Mouse (Mus musculus) heart, embryonic 14.5 days (tissue): ENCODE results near the gene Timm23. TPM values are rescaled to one million over a fixed set of nuclear protein-coding genes. Genes with fewer than 3 reads are reported as not detected.

Experiments used
- ATAC-seq: fragments of 200-750 bp; cut with Nextera tagmentation; 2 replicates; pipeline ENCODE4 v1.8.0; 2017; ENCODE audit warnings: low read depth, moderate TSS enrichment; ENCODE audit not compliant: insufficient number of reproducible peaks, insufficient read depth, low FRiP score
- H3K27ac ChIP-seq, 2 experiments: fragments of 200-500 bp in 1 of 2; fragments of 300-500 bp in 1 of 2; sonication (generic) in 1 of 2; replicated peaks in 1 of 2; 2 replicates each; pipeline ENCODE4 v1.5.1; 2012 to 2014; ENCODE audit warnings: low read depth in 2 of 2, low read length in 2 of 2, control low read depth in 1 of 2, mild to moderate bottlenecking in 1 of 2, mixed read lengths in 1 of 2; ENCODE audit not compliant: control insufficient read depth in 1 of 2, insufficient read depth in 1 of 2
- H3K27me3 ChIP-seq: fragments of 300-500 bp; sonication (generic); 2 replicates; pipeline ENCODE4 v1.6.1; 2014; ENCODE audit warnings: mild to moderate bottlenecking, low read length, control low read depth; ENCODE audit not compliant: control insufficient read depth, insufficient read depth
- H3K36me3 ChIP-seq: fragments of 300-500 bp; sonication (generic); 2 replicates; pipeline ENCODE4 v1.6.1; 2014; ENCODE audit warnings: mild to moderate bottlenecking, control low read depth, low read length, mixed read lengths; ENCODE audit not compliant: control insufficient read depth, insufficient read depth
- H3K4me1 ChIP-seq, 2 experiments: fragments of 200-500 bp in 1 of 2; fragments of 300-500 bp in 1 of 2; sonication (generic) in 1 of 2; 2 replicates each; pipeline ENCODE4 v1.6.1; 2012 to 2014; ENCODE audit warnings: low read length in 2 of 2, control low read depth in 1 of 2, mixed read lengths in 1 of 2; ENCODE audit not compliant: control insufficient read depth in 2 of 2, insufficient read depth in 2 of 2
- H3K4me2 ChIP-seq: fragments of 300-500 bp; sonication (generic); 2 replicates; pipeline ENCODE4 v1.6.1; 2014; ENCODE audit warnings: mild to moderate bottlenecking, low read length
- H3K4me3 ChIP-seq, 2 experiments: fragments of 200-500 bp in 1 of 2; fragments of 300-500 bp in 1 of 2; sonication (generic) in 1 of 2; 2 replicates each; pipeline ENCODE4 v1.5.1; 2012 to 2014; ENCODE audit warnings: low read length in 2 of 2, mild to moderate bottlenecking in 2 of 2, control low read depth in 1 of 2, low read depth in 1 of 2, moderate library complexity in 1 of 2; ENCODE audit not compliant: control insufficient read depth in 1 of 2, insufficient read depth in 1 of 2
- H3K9ac ChIP-seq: fragments of 300-500 bp; sonication (generic); 2 replicates; pipeline ENCODE4 v1.6.1; 2014; ENCODE audit warnings: mild to moderate bottlenecking, low read length
- H3K9me3 ChIP-seq: fragments of 300-500 bp; sonication (generic); 2 replicates; pipeline ENCODE4 v1.6.1; 2016; ENCODE audit warnings: low read length, control low read depth; ENCODE audit not compliant: control insufficient read depth
- WGBS: fragments of 180-500 bp; shearing (Covaris S2); extraction: QIAGEN DNeasy Blood & Tissue Kit; methylation state at CpG from one replicate; pipeline ENCODE4 v1.1.7; 2014; 5-methylcytosine and 5-hydroxymethylcytosine counted together
- polyA plus RNA-seq: library from polyadenylated mRNA; unstranded; fragments of >200 nt; fragmentation: Nextera tagmentation; extraction: Ambion mirVana; gene quantifications from 2 replicates; pipeline ENCODE4 v1.2.1, GENCODE M21; 2014

Timm23 gene
- polyA plus RNA-seq, 1 experiment from 2014 or later, result 317 TPM

GRCm38 (mm10) chr14:32164173-32165051 is 37.3 kb downstream of the Timm23 start:
- peaks cover 6 to 33% of the 10 kb centered on the region in 2 experiments for H3K4me1 ChIP-seq
- no peak for ATAC-seq
- no peaks in the 10 kb centered on the region for H3K9me3 ChIP-seq
- H3K9ac ChIP-seq, result no peak overlapping the region
- no peaks in the 10 kb centered on the region for H3K36me3 ChIP-seq
- peak overlapping the region in 1 of 2 experiments; percentile 62; a peak in 1 of 4 replicates for H3K4me3 ChIP-seq
- H3K27me3 ChIP-seq, result no peaks in the 10 kb centered on the region
- WGBS, result 75% methylated on average over 8 of the region's 8 CpGs
- peak overlapping the region; percentile 95 for H3K4me2 ChIP-seq
- H3K27ac ChIP-seq, result peak overlapping the region in 1 of 2 experiments; percentile 87; a peak in 2 of 4 replicates

DNA sequence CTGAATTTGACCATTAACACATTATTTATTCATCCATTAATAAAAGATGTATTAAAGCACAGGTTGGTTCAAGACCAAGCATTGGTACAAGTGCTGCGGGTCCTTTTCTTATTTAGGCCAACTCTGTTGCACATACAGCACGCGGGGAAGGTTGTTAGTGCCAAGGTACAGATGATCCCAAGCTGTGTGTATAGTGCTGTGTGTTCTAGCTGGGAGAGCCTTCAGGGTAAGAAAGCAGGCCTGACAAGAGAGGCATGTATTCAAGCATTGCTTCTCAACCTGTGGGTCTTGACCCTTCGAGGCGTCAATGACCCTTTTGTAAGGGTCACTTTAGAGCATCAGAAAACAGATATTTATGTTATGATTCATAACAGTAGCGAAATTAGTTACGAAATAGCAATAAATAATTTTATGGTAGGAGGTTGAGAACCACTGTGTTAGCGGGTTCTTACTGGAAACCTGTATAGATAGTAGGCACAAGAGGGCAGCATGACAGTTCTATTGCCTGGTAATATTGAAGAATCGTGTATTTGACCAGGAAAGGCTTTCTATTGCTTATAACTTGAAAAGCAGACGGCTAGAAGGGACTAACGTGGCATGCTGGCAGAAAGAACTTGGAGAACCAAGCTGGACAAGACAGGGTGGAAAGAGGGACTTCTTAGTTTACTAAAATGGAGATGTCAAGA is 38.4 kb downstream of the Timm23 start:
- H3K4me1 ChIP-seq, result peaks cover 9 to 36% of the 10 kb centered on the region in 2 experiments
- H3K9me3 ChIP-seq, result no peaks in the 10 kb centered on the region
- no peaks in the 10 kb centered on the region for H3K36me3 ChIP-seq
- 92% methylated on average over 11 of the region's 11 CpGs for WGBS
- H3K9ac ChIP-seq, result no peak overlapping the region
- no peak overlapping the region for H3K27ac ChIP-seq
- no peak for ATAC-seq
- H3K4me2 ChIP-seq, result no peak overlapping the region
- no peak overlapping the region for H3K4me3 ChIP-seq
- no peaks in the 10 kb centered on the region for H3K27me3 ChIP-seq

DNA sequence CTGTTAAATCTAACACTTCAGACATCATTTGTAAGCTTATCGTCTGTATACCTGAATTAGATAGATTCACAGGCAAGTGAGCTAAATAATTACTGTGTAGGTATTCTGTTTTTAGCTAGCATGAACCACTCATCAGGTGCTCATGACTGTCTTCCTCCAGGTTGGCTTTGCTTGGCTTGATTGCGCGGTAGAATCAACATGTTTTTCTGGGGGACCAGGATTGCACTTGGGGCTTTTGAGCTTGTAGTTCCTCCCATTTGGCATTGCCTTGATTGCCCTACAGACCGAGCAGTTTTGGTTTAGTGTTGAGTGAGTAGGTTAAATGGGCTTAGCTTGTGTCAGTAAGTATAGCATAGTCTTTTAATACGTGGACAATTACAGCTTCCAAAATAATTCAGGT is 39.5 kb downstream of the Timm23 start:
- Histone ChIP-seq H3K27me3 (no peaks in the 10 kb centered on the region), H3K9ac (no peak overlapping the region), H3K4me1 (peaks cover 9 to 31% of the 10 kb centered on the region in 2 experiments), H3K4me2 (no peak overlapping the region), H3K9me3 (no peaks in the 10 kb centered on the region), H3K36me3 (no peaks in the 10 kb centered on the region), H3K4me3 (no peak overlapping the region), H3K27ac (no peak overlapping the region)
- no peak for ATAC-seq
- 93% methylated on average over 5 of the region's 5 CpGs for WGBS

DNA sequence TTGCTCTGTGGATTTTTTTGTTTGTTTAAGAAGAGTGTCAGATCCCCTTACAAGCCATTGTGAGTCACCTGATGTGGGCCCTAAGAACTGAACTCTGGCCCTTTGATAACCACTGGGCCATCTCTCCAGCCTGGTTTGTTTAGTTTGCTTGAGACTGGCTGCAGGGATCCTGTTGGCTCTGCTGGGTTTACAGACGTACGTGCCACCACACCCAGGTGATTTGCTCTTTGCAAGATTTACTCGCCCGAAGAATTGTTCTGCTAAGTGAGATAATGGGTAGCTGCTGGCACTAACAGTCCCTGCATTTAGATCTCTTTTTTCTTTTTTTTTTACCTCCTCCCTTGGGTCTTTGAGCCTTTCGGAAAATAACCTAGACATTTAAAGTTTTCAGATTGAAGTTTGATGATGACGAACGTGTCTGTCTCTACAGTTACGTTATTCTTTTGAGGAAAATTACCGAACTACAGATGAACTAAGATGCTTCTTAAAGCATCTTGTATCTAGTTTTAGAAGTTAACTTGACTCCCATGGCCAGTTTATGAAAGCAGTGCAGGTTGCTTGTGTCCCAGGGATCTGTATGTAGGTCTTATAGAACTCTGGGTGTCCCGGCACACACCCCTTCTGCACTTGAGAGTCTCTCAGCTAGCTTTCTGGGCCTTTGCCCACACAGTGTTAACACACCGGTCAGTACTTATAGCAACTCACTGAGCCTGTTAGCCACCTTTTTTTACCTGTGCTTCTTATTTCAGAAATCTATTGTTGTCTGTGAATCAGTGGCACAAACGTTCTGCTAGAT is 40.4 kb downstream of the Timm23 start:
- H3K27ac ChIP-seq, result no peak overlapping the region
- no peaks in the 10 kb centered on the region for H3K9me3 ChIP-seq
- H3K4me3 ChIP-seq, result peak overlapping the region in 1 of 2 experiments; percentile 94; a peak in 1 of 4 replicates
- H3K36me3 ChIP-seq, result no peaks in the 10 kb centered on the region
- WGBS, result 81% methylated on average over 12 of the region's 12 CpGs
- H3K4me1 ChIP-seq, result peaks cover 9 to 27% of the 10 kb centered on the region in 2 experiments
- no peaks in the 10 kb centered on the region for H3K27me3 ChIP-seq
- peak overlapping the region; percentile 97 for H3K9ac ChIP-seq
- H3K4me2 ChIP-seq, result peak overlapping the region; percentile 89
- no peak for ATAC-seq

DNA sequence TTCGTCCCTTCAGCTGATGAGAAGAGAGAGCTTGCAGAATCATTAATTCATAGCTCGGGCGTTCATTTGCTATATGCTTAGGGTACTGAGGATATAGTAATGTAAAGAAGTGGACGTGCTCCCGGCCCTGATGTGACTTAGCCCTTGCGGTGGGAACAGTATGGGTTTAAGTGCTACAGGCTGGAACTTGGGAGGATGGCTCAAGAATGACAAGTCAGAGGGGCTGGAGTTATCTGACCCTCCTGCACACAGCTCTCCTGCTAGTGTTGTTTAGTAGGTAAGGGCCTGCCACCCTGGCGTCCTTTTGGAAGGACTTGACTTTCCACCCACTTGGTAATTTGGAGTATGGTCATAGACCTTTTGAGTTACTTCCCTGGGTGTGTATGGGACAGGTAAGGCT is 41.1 kb downstream of the Timm23 start:
- Histone ChIP-seq H3K4me2 (peak overlapping the region; percentile 89), H3K4me1 (peaks cover 9 to 23% of the 10 kb centered on the region in 2 experiments), H3K4me3 (peak overlapping the region; percentile 88 to 94), H3K27me3 (no peaks in the 10 kb centered on the region), H3K27ac (peak overlapping the region; percentile 77 to 91; a peak in 3 of 4 replicates), H3K36me3 (no peaks in the 10 kb centered on the region), H3K9me3 (no peaks in the 10 kb centered on the region), H3K9ac (peak overlapping the region; percentile 97)
- ATAC-seq, result no peak
- WGBS, result 29% methylated on average over 7 of the region's 7 CpGs

- Histone ChIP-seq H3K9ac (peak within 1 kb of the TSS; percentile 97), H3K27me3 (no peaks in the 10 kb centered on the region), H3K27ac (peak within 1 kb of the TSS; percentile 77 to 91), H3K4me3 (peak within 1 kb of the TSS; percentile 88 to 94), H3K4me1 (peaks cover 6 to 19% of the 10 kb centered on the region in 2 experiments), H3K4me2 (peak within 1 kb of the TSS; percentile 89), H3K36me3 (no peaks in the 10 kb centered on the region), H3K9me3 (no peaks in the 10 kb centered on the region)
- under 1% methylated on average over 40 of the region's 40 CpGs for WGBS
- ATAC-seq, result peak; percentile 95
Measured at GRCm38 (mm10) chr14:32159690-32160246, 41.9 kb downstream of the Timm23 start, which contains the start of gene Ncoa4. TSS of gene Ncoa4 (plus strand) at chr14:32159865.
